Mouse (Mus musculus): Measurements from ENCODE around the gene Pacsin1. TPM values are rescaled to one million over a fixed set of nuclear protein-coding genes. Genes with fewer than 3 reads are reported as not detected.

Pacsin1 gene
- polyA plus RNA-seq, 1 experiment, result not detected

DNA sequence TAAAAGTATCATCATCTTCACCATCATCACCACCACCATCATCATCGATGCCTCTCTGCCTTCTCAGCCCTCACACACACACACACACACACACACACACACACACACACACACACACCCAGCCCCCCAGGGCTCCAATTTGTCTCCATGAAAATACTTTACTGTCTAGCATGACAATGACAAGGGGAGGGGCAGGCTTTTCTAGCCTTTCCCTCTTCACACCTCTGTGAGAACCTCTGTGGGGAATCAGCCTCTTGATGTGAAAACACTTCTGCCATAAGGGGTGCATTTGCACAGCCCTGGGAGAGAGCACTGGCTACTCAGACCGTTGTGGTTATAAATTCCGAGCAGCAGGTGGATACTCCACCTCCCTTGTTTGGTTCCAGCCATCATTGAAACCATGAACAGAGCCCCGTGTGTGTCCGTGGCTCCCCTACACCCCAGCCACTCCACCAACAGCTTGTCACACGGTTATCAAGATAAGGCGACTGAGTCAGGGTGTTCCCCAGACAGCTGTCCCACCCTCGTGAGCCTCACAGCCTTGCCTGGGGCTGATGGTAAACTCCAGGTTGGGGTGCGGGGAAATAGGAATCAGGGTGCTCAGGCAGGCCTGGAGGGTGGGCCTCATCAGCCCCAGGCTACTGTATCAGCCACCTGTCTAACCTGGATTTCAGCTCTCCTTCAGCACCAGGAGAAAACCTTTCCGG lies 1.9 kb upstream of the Pacsin1 start:
- no peak for TF ChIP-seq GATA1 (IDR thresholded peaks at IDR 0.05; ENCODE audit: low read length)

DNA sequence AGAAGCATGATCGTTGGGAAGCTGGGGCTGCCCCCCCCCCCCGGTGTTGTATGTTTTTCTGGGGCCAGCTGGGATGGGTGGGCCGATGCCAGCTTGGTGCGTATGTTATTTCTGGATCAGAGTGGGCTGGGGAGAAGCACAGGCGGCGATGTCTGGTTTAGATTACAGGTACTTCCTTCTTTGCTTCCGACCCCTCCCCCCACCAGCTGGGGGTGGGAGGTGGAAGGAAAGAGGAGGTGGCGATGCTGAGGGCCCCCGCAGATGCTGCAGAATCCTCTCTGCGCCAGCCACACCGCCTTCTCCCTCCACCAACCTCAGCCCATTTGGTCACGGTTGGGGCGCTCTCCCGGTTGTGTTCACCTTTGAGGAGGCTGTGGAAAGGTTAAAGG lies 696 bp downstream of the Pacsin1 start:
- TF ChIP-seq GATA1 (IDR thresholded peaks at IDR 0.05; ENCODE audit: low read length), result no peak

DNA sequence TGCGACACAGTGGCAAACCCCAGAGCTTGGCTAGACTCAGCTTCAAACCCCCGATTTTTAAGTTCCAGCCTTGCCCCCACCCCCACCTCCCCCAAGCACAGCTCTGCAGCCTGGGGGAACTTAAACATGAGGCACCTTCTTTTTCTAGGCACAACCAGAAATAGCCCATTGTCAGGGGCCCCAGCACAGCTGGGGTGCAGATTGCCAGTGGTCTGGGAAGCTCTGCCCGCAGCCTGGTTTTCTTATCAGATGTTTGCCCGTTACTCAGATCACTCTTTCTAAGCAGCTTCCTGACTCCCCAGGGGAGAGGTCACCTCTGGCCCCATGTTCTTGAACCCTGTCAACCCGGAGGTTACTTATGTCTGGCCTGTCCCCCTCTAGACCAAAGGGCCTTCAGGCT lies 1.1 kb downstream of the Pacsin1 start:
- no peak for TF ChIP-seq GATA1 (IDR thresholded peaks at IDR 0.05; ENCODE audit: low read length)

DNA sequence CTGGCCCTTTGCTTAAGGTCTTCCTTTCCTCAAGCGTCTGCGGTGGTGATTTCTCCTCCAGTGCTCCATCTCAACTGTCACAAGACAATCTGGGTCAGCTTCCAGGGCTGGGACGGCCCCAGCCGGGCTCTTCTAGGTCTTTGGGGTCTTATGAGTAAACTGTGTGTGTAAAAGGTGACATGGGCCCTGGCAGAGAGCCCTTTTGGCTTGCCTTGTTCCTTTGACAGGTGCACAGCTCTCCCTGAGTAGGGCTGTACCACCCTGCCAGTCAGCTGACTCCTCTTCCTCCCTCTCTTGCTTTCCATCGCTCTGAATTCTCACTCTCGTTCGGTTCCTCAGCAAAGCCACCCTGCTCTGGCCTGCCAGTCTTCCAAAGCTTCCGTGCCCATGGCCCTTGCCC lies 1.8 kb downstream of the Pacsin1 start:
- no peak for TF ChIP-seq GATA1 (IDR thresholded peaks at IDR 0.05; ENCODE audit: low read length)

DNA sequence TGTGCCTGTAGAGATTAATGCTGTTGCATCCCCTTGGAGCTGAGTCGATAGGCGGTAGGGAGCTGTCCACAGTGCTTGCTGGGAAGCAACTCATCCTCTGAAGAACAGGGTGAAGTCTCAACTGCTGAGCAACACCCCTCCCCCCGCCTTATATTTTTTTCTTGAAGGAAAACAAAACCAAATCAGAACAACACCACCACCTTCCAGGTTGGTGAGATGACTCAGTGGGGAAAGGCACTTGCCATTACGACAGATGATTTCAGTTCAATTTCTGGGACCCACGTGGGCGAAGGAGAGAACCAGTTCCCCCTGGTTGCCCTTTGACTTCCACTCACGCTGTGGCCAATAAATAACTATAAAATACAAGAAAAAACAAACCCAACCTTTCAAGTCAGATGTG lies 3.5 kb downstream of the Pacsin1 start:
- no peak for TF ChIP-seq GATA1 (IDR thresholded peaks at IDR 0.05; ENCODE audit: low read length)

DNA sequence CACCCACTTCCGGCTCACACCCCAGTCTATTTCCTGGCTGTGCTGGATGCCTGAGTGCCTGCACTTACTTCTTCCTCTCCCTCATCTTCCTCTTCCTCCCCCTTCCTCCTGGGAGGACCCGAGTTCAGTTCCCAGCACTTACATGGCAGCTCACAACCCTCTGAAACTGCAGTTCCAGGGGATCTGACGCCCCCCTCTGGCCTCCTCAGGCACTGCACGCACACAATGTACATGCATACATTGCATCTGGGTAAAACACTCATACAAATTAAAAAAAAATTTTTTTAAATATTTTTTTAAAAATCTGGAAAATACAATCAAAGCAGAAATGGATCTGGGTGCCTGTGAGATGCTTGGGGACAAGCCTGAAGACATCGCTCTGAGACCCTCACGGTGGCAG lies 16.4 kb downstream of the Pacsin1 start:
- TF ChIP-seq GATA1 (IDR thresholded peaks at IDR 0.05; ENCODE audit: low read length), result no peak

DNA sequence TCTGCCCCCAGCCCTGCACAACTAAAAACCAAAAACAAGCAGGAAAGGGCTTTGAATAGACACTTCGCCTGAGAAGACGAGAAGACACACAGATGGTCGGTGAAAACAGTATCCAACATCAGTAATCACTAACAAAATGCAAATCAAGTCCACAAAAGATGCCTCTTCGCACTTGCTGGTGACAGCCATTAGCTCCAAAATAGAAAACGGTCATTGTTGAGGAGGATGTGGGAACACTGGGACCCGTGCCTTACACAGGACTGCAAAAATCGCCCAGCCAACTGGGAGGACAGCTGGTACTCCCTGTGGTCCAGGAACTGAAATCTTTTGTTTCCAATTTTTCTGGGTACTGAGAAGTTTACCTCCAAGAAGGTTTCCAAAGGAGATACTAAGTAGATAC lies 18.6 kb downstream of the Pacsin1 start:
- no peak for TF ChIP-seq GATA1 (IDR thresholded peaks at IDR 0.05; ENCODE audit: low read length)

DNA sequence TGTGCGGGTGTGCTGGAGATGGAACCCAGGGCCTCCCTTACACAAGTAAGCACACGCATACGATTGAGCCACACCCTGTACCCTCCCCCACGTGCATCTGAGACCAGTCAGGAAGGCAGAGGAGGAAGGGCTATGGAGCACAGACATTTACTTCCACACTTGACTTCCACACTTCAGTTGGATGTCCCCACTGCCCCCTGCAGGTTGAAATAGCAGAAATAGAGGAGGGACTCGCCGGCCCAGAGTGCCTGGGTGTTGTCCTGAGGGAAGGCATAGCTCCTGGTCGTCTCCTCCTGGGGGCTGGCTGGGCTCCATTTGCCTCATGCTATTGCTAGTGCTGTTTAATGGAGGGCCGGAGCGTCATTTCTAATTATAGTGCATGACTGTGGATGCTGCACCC lies 20.1 kb downstream of the Pacsin1 start:
- TF ChIP-seq GATA1 (IDR thresholded peaks at IDR 0.05; ENCODE audit: low read length), result no peak

DNA sequence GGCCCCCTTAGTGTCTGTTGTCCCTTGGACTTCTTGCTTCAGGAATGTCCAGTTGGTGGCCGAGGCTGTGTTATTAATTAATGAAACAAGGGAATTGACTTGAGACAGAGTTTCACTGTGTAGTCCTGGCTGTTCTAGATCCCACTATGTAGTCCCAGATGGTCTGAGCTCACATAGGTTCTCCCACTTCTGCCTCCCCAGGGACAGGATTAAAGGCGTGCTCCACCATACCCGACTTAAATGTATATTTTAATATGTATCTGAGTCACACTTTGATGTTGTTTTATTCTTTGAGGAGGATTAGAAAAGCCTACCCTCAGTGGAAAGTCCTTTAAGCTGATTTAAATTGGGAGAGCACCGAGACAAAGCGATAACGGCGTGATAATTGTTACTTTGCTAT lies 21.0 kb downstream of the Pacsin1 start:
- no peak for TF ChIP-seq GATA1 (IDR thresholded peaks at IDR 0.05; ENCODE audit: low read length)

DNA sequence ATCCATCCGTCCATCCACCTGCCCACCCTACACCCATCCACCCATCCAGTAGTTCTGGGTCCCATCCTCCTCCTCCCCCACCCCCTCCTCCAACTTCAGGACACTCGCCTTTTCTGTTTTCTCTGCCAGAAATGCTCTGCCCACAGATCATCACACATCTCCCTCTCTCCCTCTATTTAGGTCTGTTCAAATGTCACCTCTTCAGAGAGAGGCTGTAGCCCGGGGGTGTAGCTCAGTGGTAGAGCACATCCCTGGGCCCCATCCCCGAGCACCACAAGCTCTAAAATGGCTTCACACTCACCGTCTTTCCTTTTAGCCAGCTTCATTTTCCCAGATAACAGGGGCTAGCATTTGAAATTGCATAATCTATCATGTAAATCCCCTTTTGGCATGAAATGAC lies 22.4 kb downstream of the Pacsin1 start:
- TF ChIP-seq GATA1 (IDR thresholded peaks at IDR 0.05; ENCODE audit: low read length), result no peak

DNA sequence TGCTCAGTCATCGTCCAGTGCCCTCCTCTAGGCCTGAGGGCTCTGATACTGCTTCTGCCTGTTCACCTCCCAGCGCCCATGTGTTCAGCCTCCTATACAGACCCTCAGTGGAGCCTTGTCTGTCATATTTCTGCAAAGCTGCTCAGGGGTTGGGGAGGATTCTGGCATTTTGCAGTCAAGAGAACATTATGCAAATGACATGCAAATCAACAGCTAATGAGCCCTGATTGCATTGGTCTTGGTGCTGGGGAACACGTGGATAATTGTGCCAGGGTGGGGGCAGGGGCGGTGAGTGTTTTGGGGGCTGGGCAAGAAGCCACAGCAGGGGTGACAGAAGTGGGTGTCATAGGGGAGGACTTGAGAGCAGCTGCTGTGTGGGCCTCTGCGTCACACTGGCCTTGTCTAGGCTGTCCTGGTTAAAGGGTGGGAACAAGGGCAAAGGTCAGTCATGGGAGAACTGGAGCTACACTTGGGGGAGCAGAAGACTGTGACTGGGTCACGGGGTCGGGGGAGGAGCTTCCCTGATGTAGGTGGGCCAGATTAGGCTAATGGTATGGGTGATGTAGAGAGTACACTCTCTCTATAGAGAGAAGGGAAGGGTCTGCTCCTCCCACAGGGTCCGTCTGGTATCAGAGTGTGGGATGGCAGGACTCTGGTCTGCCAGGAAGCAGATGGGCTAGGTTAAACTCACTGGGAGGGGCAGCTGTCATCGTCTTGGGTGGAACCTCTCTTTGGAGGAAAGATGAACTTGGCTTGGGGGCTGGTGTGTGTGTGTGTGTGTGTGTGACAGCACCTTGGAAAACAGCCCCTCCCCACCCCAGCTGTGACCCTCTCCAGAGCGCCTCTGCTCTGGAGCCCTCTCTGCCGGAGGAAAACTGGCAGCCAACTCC lies 23.9 kb downstream of the Pacsin1 start:
- TF ChIP-seq GATA1 (IDR thresholded peaks at IDR 0.05; ENCODE audit: low read length), result no peak

DNA sequence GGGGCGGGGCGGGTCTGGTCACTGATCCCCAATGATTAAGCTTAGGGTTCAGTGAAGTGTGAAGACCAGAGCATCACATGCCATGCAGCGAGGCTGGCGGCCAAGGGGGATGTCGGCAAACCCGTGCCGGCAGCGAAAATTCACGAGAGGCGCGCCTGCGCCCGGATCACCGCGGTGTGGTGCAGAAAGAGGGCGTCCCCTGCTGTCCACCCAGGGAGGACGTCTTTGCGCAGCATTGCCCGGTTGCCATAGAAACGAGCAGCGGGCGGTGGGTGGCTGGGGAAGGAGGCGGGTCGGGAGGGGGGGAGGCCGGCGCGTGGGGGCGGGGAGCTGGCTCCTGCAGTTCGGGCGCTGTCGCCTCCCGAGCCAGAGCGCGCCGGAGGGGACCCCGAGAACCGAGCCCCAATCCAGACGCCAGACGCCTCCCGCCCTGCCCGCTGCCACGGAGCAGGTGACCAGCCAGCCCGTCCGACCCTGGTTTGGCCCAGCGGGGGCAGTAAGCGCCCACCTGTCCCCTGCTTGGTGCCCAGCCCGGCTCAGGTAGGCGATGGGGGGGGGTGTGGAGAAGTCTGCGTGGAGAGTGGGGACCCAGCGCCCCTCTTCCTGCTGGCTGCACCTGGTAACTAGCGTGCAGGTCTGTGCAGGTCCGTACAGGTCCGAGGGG lies 29.7 kb downstream of the Pacsin1 start:
- no peak for TF ChIP-seq GATA1 (IDR thresholded peaks at IDR 0.05; ENCODE audit: low read length)

DNA sequence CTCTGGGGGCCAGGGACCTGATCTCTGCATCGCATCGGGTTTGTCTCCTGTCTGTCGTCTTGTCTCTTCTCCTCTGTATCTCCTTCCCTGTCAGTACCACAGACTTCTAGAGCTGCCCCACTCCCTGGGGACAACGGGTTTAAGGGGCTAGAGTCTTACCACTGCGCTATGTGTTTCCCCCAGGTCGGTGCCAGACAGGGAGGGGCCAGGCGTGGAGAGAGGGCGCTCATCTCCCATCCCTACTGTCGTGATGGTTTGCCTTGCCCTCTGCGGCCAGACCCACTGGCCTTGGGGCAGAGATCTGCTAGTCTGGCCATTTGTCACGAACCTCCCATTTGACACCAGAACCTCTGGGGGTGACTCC lies 30.2 kb downstream of the Pacsin1 start:
- no peak for TF ChIP-seq GATA1 (IDR thresholded peaks at IDR 0.05; ENCODE audit: low read length)

DNA sequence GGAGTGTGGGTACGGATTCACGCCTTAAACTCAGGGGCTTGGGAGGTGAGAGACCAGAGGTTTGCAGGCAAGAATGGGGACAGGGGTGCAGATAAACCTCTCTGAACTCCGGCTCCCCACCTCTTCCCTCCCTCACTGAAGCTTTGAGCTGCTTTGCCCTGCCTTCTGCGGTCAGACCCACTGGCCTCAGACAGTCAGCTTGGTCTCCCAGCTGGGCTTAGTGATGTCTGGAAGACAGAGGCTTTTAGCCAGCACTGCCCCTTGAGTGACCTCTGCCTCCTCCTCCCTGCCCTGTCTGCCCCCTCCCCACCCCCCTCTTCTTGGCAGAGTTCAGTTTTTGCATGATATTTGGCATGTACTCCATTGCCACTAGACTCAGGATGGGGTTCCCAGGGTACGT lies 31.1 kb downstream of the Pacsin1 start:
- no peak for TF ChIP-seq GATA1 (IDR thresholded peaks at IDR 0.05; ENCODE audit: low read length)

DNA sequence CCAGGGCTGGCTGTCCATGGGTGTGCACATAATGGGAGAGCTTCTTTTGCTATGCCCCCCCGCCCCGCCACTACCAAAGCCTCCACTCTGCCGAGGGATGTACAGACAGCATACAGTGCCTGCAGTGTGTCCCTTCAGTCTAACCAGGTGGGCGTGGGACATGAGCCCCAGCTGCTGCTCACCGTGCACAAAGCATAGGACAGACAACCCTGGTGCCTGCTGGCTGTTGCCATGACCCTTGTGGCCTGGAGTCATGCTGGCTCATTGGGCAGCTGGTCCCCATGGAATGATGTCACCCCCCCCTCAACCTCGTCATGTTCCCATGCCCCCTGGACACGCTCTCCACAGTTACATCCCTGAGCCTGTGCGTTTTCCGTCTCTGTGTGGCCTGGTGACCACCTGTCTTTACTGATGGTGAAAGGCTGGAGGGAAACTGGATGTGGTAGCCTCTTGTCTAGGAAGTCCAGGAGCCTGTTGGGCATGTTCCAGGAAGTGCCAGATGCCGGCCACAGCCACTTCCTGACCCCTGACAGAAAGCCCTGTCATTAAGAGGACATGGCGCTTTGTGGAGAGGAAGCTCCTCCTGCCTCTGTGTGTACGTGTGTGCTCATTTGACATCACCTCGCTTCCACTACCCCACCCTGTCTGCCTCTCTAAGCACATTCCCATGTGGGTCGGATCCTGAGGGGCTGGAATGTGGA lies 35.8 kb downstream of the Pacsin1 start:
- TF ChIP-seq GATA1 (IDR thresholded peaks at IDR 0.05; ENCODE audit: low read length), result no peak
